In the genomic region with DNA sequence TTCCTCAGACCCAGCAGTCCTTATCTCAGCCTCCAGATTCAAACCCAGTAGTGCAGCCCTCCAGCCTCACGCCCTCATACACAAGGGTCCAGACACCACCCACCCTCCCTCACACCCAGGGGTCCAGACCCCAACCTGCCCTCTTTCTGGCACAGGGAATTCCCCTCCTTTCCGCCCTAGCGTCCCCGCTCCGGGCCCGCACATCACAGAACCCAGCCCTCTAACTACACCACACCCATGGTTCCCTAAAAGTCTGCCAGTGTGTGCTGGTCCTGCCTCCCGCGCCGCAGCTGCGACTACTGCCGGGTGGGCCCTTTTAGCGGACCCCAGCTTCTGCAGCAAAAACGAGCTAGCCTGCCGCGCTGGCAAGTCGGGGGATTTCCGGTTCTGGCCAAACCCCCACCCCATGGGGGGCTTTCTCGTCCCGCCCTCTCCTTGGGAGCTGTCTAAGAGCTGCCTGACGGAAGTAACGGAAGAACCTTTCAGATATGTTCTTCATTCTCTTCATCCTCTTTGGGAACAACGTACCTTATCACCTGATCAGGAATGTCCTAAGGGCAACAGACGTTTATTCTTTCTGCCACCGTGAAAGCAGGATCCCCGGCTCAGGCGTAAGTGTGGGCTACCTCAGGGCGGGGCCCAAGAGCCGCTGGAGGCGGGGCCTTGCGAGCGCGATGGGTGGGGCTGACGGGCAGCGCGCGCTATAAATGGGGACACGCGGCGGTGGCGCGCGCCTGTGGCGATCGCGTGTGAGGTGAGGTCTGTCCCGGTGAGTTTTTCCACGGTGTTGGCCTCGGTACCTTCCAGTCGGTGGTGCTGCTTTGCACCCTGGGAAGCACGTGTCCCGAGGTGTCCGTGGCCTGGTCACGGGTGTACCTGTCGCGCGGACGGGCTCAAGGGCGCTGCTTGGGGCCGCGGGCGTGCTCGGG, we compare ENCODE assay signal across 8 mouse cellular contexts. TPM values are rescaled to one million over a fixed set of nuclear protein-coding genes. Genes with fewer than 3 reads are reported as not detected.
DNase-seq lines count a peak whose midpoint lies in the region; ATAC-seq lines count a peak whose summit lies in the region.

A gene (minus strand): TSS at position 641 of the 929 bp plus-strand sequence.
A gene (plus strand): TSS at position 668 of the 929 bp plus-strand sequence.

- no peaks in the 10 kb centered on the region for H3K27me3 ChIP-seq in heart, embryonic 10.5 days (ENCODE audit: insufficient read depth, poor library complexity, severe bottlenecking)
- H3K27me3 ChIP-seq in kidney, embryonic 15.5 days: no peaks in the 10 kb centered on the region

- under 1% methylated on average over 62 of the region's 62 CpGs for WGBS in heart, embryonic 10.5 days
- WGBS in kidney, embryonic 15.5 days: under 1% methylated on average over 62 of the region's 62 CpGs

- H3K4me2 ChIP-seq in kidney, embryonic 15.5 days: peak within 1 kb of the TSS; percentile 63

- peak; percentile 90 for ATAC-seq in erythroblast, adult 5-6 weeks (replicated peaks; ENCODE audit: low FRiP score, poor library complexity, severe bottlenecking)
- peak; percentile 86 for ATAC-seq in kidney, embryonic 15.5 days (replicated peaks; ENCODE audit: low FRiP score)
- peak; percentile 69 for ATAC-seq in monocyte, adult 5-6 weeks (replicated peaks; ENCODE audit: insufficient number of reproducible peaks, low FRiP score, low TSS enrichment, poor library complexity, severe bottlenecking)

- H3K4me3 ChIP-seq in heart, embryonic 10.5 days: peak within 1 kb of the TSS; percentile 97
- peak within 1 kb of the TSS; percentile 77 for H3K4me3 ChIP-seq in kidney, embryonic 15.5 days (replicated peaks)

- peaks cover 11% of the 10 kb centered on the region for H3K4me1 ChIP-seq in heart, embryonic 10.5 days
- peaks cover 38% of the 10 kb centered on the region for H3K4me1 ChIP-seq in kidney, embryonic 15.5 days

- peak within 1 kb of the TSS; percentile 97 for H3K27ac ChIP-seq in heart, embryonic 10.5 days
- peak within 1 kb of the TSS; percentile 95 for H3K27ac ChIP-seq in kidney, embryonic 15.5 days

- DNase-seq in B cell, adult 2 months: peak; percentile 95 to 96
- peak; percentile 94 for DNase-seq in brain, adult 2 months (ENCODE audit: low read depth, low spot score)
- peak; percentile 96 for DNase-seq in heart, embryonic 10.5 days (ENCODE audit: low spot score)
- peak; percentile 90 for DNase-seq in liver
- DNase-seq in spleen, postnatal 4 days (ENCODE audit: low spot score in 2 of 2): peak; percentile 91 to 97

- H3K36me3 ChIP-seq in heart, embryonic 10.5 days: peaks cover 34% of the 10 kb centered on the region
- H3K36me3 ChIP-seq in kidney, embryonic 15.5 days: peaks cover 35% of the 10 kb centered on the region

- H3K9ac ChIP-seq in kidney, embryonic 15.5 days: peak within 1 kb of the TSS; percentile 87

- H3K9me3 ChIP-seq in heart, embryonic 10.5 days: no peaks in the 10 kb centered on the region
- no peaks in the 10 kb centered on the region for H3K9me3 ChIP-seq in kidney, embryonic 15.5 days (replicated peaks)

RNA-seq across cellular contexts. Expression of the first gene that starts in this region (rescaled TPM):
- not detected in 2 replicates for total RNA-seq in erythroblast, adult 5-6 weeks (2015; ENCODE audit: low replicate concordance)
- total RNA-seq in erythroblast, adult 5-6 weeks (2017; ENCODE audit: low replicate concordance): 0.70 TPM in 1 of 2 replicates, not detected in the other
- 0.87 and 0.88 TPM in 2 replicates for polyA plus RNA-seq in heart, embryonic 10.5 days (2016; fragmentation: Nextera tagmentation; extraction: Ambion mirVana)
- 1.1 and 1.7 TPM in 2 replicates for polyA plus RNA-seq in kidney, embryonic 15.5 days (2015; fragmentation: Nextera tagmentation; extraction: Ambion mirVana)
- 0.49 to 0.53 TPM in 2 of 3 replicates, not detected in the other for total RNA-seq in monocyte, adult 5-6 weeks (2017)

RNA-seq across cellular contexts. Expression of the second gene that starts in this region (rescaled TPM):
- 8.2 and 9.8 TPM in 2 replicates for total RNA-seq in erythroblast, adult 5-6 weeks (2015; ENCODE audit: low replicate concordance)
- 5.6 and 7.8 TPM in 2 replicates for total RNA-seq in erythroblast, adult 5-6 weeks (2017; ENCODE audit: low replicate concordance)
- 121 and 136 TPM in 2 replicates for polyA plus RNA-seq in heart, embryonic 10.5 days (2016; fragmentation: Nextera tagmentation; extraction: Ambion mirVana)
- 159 and 163 TPM in 2 replicates for polyA plus RNA-seq in kidney, embryonic 15.5 days (2015; fragmentation: Nextera tagmentation; extraction: Ambion mirVana)
- total RNA-seq in monocyte, adult 5-6 weeks (2017): 28.3 to 44.7 TPM (median 44.0 TPM) in 3 replicates

Comparison
In these comparisons a context has a peak if more than half of its experiments do, and no peak if none do; other contexts are left out.
1. Peak in every context shown above with its lines: DNase-seq, ATAC-seq, H3K4me3 ChIP-seq and H3K27ac ChIP-seq.